Mouse (Mus musculus) macrophage (primary cell): ENCODE results near the gene Il10rb. TPM values are rescaled to one million over a fixed set of nuclear protein-coding genes. Genes with fewer than 3 reads are reported as not detected.

ENCODE experiments used
- H3K27ac ChIP-seq: fragments of 350-480 bp; formaldehyde crosslinking; 2 replicates; pipeline ENCODE4 v1.9.0; 2021
- H3K36me3 ChIP-seq: fragments of 350-480 bp; formaldehyde crosslinking; 2 replicates; pipeline ENCODE4 v1.9.0; 2021; ENCODE audit errors: inconsistent target
- H3K4me3 ChIP-seq: fragments of 350-480 bp; formaldehyde crosslinking; 2 replicates; pipeline ENCODE4 v1.9.0; 2021; ENCODE audit errors: inconsistent target
- H3K79me2 ChIP-seq: fragments of 350-480 bp; formaldehyde crosslinking; 2 replicates; pipeline ENCODE4 v1.9.0; 2021; ENCODE audit errors: inconsistent target
- WGBS: methylation state at CpG from one replicate; pipeline ENCODE4 v1.1.7; 2026; ENCODE audit warnings: inconsistent platforms; ENCODE audit not compliant: missing documents; 5-methylcytosine and 5-hydroxymethylcytosine counted together
- polyA plus RNA-seq: library from polyadenylated mRNA; stranded (reverse); fragments of 250-400 nt; gene quantifications from 3 replicates; pipeline ENCODE4 v1.2.4, GENCODE M21; 2018; ENCODE audit warnings: inconsistent platforms

The Il10rb gene
- polyA plus RNA-seq, 1 experiment from 2014 or later: 533 TPM

- under 1% methylated on average over 12 of the region's 13 CpGs for WGBS
- Histone ChIP-seq H3K36me3 (peaks cover 10% of the 10 kb centered on the region; the same call in 1 of the 2 replicates), H3K27ac (peak overlapping the region; percentile 93), H3K79me2 (peaks cover 71% of the 10 kb centered on the region), H3K4me3 (peak overlapping the region; percentile 93)
Measured at GRCm38 (mm10) chr16:91373473-91374252, 32.3 kb upstream of the Il10rb start.

DNA sequence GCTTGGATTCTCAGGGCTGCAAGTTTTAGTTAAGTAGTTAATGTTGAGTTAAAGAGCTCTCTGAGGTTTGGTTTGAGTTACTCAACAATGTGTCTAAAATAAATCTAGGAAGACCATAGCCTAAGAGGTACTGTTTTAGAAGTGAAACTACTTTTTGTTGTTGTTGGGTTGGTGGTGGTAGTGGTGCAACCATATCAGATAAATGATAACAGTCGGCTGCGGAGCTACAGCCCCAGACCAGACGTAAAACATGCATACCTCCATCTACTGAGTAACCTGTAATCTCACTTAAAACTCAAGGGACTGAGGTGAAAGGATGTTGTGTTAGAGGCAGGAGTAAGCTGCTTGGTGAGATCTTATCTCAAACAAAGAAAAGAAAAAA, 31.7 kb upstream of the Il10rb start:
- peak overlapping the region; percentile 93 for H3K27ac ChIP-seq
- peaks cover 10% of the 10 kb centered on the region; the same call in 1 of the 2 replicates for H3K36me3 ChIP-seq
- peak overlapping the region; percentile 93 for H3K4me3 ChIP-seq
- H3K79me2 ChIP-seq: peaks cover 76% of the 10 kb centered on the region
- WGBS: 0% methylated on average over 3 of the region's 3 CpGs

DNA sequence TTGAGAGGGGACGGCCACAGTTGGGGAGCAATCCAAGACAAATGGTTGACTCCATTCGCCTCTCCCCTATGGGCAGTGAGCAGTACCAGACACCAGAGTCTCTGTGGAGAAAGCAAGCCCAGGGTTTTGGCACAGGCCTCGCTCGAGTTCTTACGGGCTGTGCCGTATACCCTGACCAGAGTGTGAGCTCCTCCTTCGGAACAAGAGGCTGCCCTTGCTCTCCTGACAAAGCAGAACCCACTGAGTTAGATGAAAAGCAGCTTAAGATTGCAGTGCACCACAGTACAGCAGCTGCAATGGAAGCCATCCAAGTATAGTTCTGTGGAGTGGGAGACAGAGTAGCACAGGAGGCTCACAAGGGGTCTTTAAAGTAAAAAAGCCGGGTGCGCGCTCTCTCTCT, 29.3 kb upstream of the Il10rb start:
- 92% methylated on average over 10 of the region's 10 CpGs for WGBS
- Histone ChIP-seq H3K27ac (no peak overlapping the region), H3K4me3 (no peak overlapping the region), H3K79me2 (peaks cover 98% of the 10 kb centered on the region), H3K36me3 (peaks cover 10% of the 10 kb centered on the region; the same call in 1 of the 2 replicates)

GRCm38 (mm10) chr16:91378431-91378986, 27.5 kb upstream of the Il10rb start:
- WGBS: 93% methylated on average over 16 of the region's 17 CpGs
- H3K36me3 ChIP-seq: peaks cover 18% of the 10 kb centered on the region
- no peak overlapping the region for H3K27ac ChIP-seq
- H3K4me3 ChIP-seq: no peak overlapping the region
- peaks cover 100% of the 10 kb centered on the region for H3K79me2 ChIP-seq

GRCm38 (mm10) chr16:91378991-91379390, 27.0 kb upstream of the Il10rb start:
- peaks cover 100% of the 10 kb centered on the region for H3K79me2 ChIP-seq
- peaks cover 23% of the 10 kb centered on the region for H3K36me3 ChIP-seq
- H3K27ac ChIP-seq: no peak overlapping the region
- no peak overlapping the region for H3K4me3 ChIP-seq
- WGBS: 90% methylated on average over 8 of the region's 9 CpGs

- WGBS: 76% methylated on average over 3 of the region's 3 CpGs
- peaks cover 27% of the 10 kb centered on the region for H3K36me3 ChIP-seq
Measured at GRCm38 (mm10) chr16:91379412-91379811, 26.6 kb upstream of the Il10rb start.

DNA sequence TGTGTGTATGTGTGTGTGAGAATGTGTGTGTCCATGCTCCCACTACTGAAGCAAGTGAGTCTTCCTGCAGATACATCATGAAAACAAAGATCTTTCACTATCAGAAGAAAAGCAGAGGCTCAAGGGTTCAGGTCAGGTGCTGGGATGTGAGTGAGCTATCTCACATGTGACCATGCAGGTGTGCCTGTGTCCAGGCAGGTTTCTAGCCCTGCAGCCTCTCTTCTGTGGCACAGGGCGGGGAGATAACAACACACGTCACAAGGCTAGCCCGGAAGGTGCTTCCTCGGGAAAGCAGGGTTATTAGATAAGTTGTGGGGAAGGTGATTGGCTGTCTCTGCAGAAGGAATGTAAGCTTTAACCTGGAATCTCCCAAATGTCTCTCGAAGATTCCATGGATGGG, 25.8 kb upstream of the Il10rb start:
- 74% methylated on average over 5 of the region's 5 CpGs for WGBS
- Histone ChIP-seq H3K79me2 (peaks cover 100% of the 10 kb centered on the region), H3K4me3 (no peak overlapping the region), H3K27ac (no peak overlapping the region), H3K36me3 (peaks cover 34% of the 10 kb centered on the region)

More at GRCm38 (mm10) chr16:91379412-91379811, 26.6 kb upstream of the Il10rb start:
- Histone ChIP-seq H3K27ac (no peak overlapping the region), H3K4me3 (no peak overlapping the region), H3K79me2 (peaks cover 100% of the 10 kb centered on the region)

GRCm38 (mm10) chr16:91381606-91382005, 24.4 kb upstream of the Il10rb start:
- Histone ChIP-seq H3K79me2 (peaks cover 94% of the 10 kb centered on the region), H3K27ac (peak overlapping the region; percentile 46), H3K4me3 (no peak overlapping the region), H3K36me3 (peaks cover 38% of the 10 kb centered on the region)
- WGBS: 94% methylated on average over 4 of the region's 4 CpGs

GRCm38 (mm10) chr16:91382261-91382790, 23.6 kb upstream of the Il10rb start:
- whole genome bisulfite sequencing: 42% methylated on average over 9 of the region's 9 CpGs
- Histone ChIP-seq H3K36me3 (peaks cover 41% of the 10 kb centered on the region), H3K4me3 (no peak overlapping the region), H3K27ac (peak overlapping the region; percentile 46), H3K79me2 (peaks cover 94% of the 10 kb centered on the region)

DNA sequence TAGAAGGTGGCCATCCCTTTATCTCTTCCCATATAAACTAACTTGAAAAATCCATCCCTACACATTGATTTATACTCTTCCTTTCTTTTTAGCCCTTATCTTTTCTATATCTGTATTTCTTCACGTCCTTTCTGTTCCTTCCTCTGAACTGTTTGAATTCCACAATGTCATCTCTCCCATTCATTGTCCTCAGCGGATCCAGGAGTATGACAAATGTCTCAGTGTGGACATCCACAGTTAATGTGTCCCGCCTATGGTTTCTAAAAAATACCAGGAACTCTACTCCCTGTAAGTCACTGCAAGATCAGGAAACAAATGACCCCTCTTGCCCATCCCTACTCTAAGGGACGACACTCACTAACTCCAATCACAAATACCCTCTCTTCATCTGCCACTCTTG, 21.7 kb upstream of the Il10rb start:
- H3K36me3 ChIP-seq: peaks cover 57% of the 10 kb centered on the region
- H3K79me2 ChIP-seq: peaks cover 91% of the 10 kb centered on the region
- H3K27ac ChIP-seq: no peak overlapping the region
- no peak overlapping the region for H3K4me3 ChIP-seq
- WGBS: 85% methylated on average over 4 of the region's 4 CpGs

DNA sequence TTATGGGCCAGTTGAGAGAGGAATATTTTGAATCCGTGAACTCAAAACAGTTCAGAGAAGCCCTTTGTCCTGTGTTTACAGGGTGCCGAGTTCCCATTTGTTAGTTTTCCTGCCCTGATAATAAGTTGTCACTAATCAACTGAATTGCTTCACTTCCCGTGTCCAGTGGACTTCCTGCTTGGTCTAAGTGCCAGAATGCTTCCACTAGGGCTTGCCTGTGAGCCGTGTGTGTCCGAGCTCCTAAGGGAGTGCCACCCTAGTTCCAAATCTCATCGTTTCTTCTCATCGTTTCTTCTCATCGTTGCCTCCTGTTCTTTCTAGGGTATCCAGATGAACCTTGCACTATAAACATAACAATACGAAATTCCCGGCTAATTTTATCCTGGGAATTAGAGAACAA, 20.3 kb upstream of the Il10rb start:
- Histone ChIP-seq H3K79me2 (peaks cover 83% of the 10 kb centered on the region), H3K27ac (peak overlapping the region; percentile 72), H3K36me3 (peaks cover 68% of the 10 kb centered on the region), H3K4me3 (no peak overlapping the region)
- WGBS: 68% methylated on average over 10 of the region's 10 CpGs

GRCm38 (mm10) chr16:91386419-91387120, 19.4 kb upstream of the Il10rb start:
- Histone ChIP-seq H3K36me3 (peaks cover 76% of the 10 kb centered on the region), H3K27ac (peak overlapping the region; percentile 72), H3K4me3 (no peak overlapping the region), H3K79me2 (peaks cover 78% of the 10 kb centered on the region)
- 78% methylated on average over 10 of the region's 10 CpGs for WGBS

- H3K36me3 ChIP-seq: peaks cover 82% of the 10 kb centered on the region
- WGBS: 48% methylated on average over 3 of the region's 3 CpGs
Measured at GRCm38 (mm10) chr16:91387121-91387486, 18.9 kb upstream of the Il10rb start.

DNA sequence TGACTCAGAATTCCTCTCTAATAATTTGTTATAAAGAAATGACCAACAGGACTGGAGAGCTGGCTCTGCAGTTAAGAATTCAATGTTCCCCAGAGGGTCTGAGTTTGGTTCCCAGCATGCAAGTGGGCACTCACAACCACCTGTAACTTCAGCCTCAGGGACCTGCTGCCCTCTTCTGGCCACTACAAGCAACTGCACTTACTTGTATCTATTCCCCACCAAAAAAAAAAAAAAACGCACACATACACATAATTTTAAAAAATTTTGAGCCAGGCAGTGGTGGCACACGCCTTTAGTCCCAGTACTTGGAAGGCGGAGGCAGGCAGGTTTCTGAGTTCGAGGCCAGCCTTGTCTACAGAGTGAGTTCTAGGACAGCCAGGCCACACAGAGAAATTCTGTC, 15.9 kb upstream of the Il10rb start:
- 88% methylated on average over 2 of the region's 4 CpGs for WGBS
- Histone ChIP-seq H3K36me3 (peaks cover 88% of the 10 kb centered on the region), H3K4me3 (no peak overlapping the region), H3K79me2 (peaks cover 64% of the 10 kb centered on the region), H3K27ac (no peak overlapping the region)

More at GRCm38 (mm10) chr16:91387121-91387486, 18.9 kb upstream of the Il10rb start:
- Histone ChIP-seq H3K4me3 (no peak overlapping the region), H3K79me2 (peaks cover 76% of the 10 kb centered on the region), H3K27ac (peak overlapping the region; percentile 72)
